Mouse (Mus musculus): ENCODE results near the gene Rnf39. TPM values are rescaled to one million over a fixed set of nuclear protein-coding genes. Genes with fewer than 3 reads are reported as not detected.
A peak's percentile ranks its signal among the peaks of the same experiment; 100 is the strongest.

Rnf39 gene
- polyA plus RNA-seq (2015; fragmentation: Nextera tagmentation; extraction: Ambion mirVana) = 0.78 and 0.80 TPM in 2 replicates

DNA sequence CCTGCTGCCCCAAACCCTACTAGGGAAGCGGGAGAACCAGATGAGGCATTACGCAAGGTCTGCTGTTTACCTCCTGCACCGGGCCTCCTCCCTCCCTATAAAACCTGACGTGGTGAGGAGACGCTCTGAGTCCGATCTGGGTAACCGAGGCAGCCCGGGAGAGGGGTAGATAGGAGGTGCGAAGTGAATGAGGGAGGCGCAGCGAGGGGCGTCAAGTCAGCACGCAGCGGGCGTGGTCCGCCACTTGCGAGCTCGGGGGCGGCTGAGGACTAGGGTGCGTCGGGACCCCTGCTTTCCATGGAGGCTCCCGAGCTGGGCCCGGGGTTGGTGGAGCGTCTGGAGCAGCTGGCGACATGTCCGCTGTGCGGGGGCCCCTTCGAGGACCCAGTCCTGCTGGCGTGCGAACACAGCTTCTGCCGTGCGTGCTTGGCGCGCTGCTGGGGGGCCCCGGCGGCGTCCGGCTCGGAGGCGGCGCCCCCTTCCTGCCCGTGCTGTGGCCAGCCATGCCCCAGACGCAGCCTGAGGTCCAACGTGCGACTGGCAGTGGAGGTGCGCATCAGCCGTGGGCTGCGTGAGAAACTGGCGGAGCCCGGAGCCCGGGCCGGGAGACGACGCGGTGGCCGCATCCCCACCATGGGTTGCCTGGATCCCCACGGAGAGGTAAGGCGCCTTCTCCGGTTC lies at the start of gene Rnf39:
Rnf39 (plus strand) TSS at position 128 of the 681 bp plus-strand sequence.
- Histone ChIP-seq H3K9me3 (no peaks in the 10 kb centered on the region), H3K4me1 (peaks cover 26% of the 10 kb centered on the region), H3K27me3 (peaks cover 59% of the 10 kb centered on the region), H3K27ac (replicated peaks) (no peak within 1 kb of the TSS), H3K9ac (replicated peaks) (peak within 1 kb of the TSS; percentile 42), H3K36me3 (no peaks in the 10 kb centered on the region), H3K4me2 (replicated peaks) (peak within 1 kb of the TSS; percentile 63), H3K4me3 (peak within 1 kb of the TSS; percentile 39)
- 3% methylated on average over 59 of the region's 59 CpGs for WGBS
- ATAC-seq (replicated peaks) = 0 out of 2 replicates have a peak, but pooled peaks have one; percentile 5

DNA sequence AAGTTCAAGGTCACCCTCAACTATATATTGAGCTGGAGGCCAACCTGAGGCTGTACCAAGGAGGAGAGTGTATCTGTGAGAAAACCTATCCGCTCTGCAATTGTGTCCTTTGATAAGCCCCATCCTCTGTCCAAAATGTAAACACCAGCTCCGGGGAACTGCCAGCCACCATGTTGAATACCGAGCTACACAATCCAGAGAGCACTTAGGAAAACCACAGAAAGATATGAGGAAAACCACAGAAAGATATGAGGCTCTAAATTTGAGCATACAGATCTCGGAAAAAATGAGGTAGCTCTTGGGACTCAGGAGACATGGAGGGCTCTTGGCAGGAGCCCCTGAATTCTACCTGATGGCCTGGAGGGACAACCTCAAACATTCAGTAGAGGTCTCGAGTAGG lies 49.3 kb upstream of the Rnf39 start:
- Histone ChIP-seq H3K4me2 (replicated peaks) (no peak overlapping the region), H3K9ac (replicated peaks) (no peak overlapping the region), H3K4me3 (no peak overlapping the region), H3K27ac (replicated peaks) (no peak overlapping the region), H3K36me3 (no peaks in the 10 kb centered on the region), H3K9me3 (no peaks in the 10 kb centered on the region), H3K27me3 (no peaks in the 10 kb centered on the region; the same call in 1 of the 2 replicates), H3K4me1 (no peaks in the 10 kb centered on the region)
- whole genome bisulfite sequencing = 82% methylated on average over 5 of the region's 5 CpGs
- no peak for ATAC-seq (replicated peaks)

DNA sequence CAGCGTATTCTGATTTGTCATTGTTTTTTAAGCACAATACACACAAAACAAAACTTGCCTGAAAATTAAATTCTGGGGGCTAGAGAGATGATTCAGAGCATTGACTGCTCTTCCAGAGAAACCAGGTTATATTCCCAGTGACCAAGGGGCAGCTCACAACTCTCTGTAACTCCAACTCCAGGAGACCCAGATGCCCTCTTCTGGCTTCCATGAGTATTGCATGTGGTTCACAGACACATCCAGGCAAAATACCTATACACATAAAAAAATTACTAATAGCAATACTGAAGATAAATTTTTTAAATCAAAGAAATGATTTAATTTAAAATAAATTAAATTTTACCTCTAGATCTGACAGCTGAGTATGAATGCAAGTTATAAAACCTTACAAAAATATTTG lies 46.1 kb upstream of the Rnf39 start:
- 100% methylated on average over 1 of the region's 1 CpGs for WGBS
- H3K27ac ChIP-seq (replicated peaks) = no peak overlapping the region
- H3K4me2 ChIP-seq (replicated peaks) = no peak overlapping the region
- no peak overlapping the region for H3K4me3 ChIP-seq
- no peaks in the 10 kb centered on the region for H3K4me1 ChIP-seq
- H3K9me3 ChIP-seq = no peaks in the 10 kb centered on the region
- ATAC-seq (replicated peaks) = no peak
- H3K27me3 ChIP-seq = no peaks in the 10 kb centered on the region
- no peaks in the 10 kb centered on the region for H3K36me3 ChIP-seq
- H3K9ac ChIP-seq (replicated peaks) = no peak overlapping the region

DNA sequence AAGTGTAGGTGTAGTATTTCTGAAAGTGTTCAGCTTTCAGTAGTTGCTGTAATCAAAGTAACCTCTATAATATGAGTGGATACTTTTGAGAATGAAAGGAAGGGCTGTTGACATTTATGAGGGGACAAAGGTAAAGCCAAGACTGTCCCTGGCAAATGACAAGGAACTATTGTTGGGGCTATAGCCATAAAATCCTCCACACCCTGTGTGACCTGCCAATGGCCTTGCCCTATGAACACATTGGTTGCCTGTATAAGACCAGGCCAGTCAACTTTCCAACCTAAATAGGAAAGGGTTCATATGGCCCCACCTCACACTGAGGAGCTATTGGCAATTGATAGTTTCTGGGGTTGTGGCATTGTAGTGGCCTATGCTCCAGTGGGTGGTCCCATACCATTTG lies 45.7 kb upstream of the Rnf39 start:
- no peaks in the 10 kb centered on the region for H3K27me3 ChIP-seq
- no peaks in the 10 kb centered on the region for H3K9me3 ChIP-seq
- no peak overlapping the region for H3K9ac ChIP-seq (replicated peaks)
- H3K4me3 ChIP-seq = no peak overlapping the region
- H3K4me1 ChIP-seq = no peaks in the 10 kb centered on the region
- no peak overlapping the region for H3K4me2 ChIP-seq (replicated peaks)
- no peak for ATAC-seq (replicated peaks)
- no peak overlapping the region for H3K27ac ChIP-seq (replicated peaks)
- H3K36me3 ChIP-seq = no peaks in the 10 kb centered on the region

DNA sequence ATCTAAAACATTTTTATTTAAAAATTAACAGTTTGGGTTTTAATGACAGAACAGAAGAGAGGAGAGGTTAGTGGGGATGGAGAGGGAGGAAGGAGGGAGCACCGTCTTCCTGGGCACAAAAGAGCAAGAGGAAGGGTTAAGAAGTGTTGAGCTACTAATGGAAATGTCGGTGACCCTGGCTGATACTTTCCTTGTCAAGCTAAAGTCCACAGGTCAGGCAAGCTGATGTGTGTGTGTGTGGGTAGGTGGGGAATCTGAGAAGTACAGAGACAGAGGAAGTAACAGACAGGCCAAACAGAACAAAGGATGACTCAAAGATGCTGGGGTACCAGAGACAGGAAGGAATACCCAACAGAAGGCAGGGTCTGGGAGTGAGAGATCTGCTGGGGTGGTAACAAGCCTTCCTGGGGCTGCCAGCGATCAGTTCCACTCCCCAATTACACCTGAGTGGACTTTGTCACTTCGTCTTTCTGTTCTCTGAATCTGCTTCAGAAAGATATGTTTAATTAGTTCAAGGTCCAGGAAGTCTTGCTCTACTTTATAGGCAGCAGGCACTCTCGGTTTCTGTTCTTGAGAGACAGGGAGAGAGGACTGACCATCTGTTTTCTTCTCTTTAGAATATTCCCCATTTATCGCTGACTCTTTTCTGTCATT lies 45.0 kb upstream of the Rnf39 start, which contains the start of gene Trim31:
Trim31 (plus strand) TSS at position 567 of the 654 bp plus-strand sequence.
- Histone ChIP-seq H3K36me3 (no peaks in the 10 kb centered on the region), H3K4me3 (no peak within 1 kb of the TSS), H3K4me2 (replicated peaks) (no peak within 1 kb of the TSS), H3K9ac (replicated peaks) (no peak within 1 kb of the TSS), H3K9me3 (no peaks in the 10 kb centered on the region), H3K27ac (replicated peaks) (no peak within 1 kb of the TSS), H3K27me3 (no peaks in the 10 kb centered on the region), H3K4me1 (no peaks in the 10 kb centered on the region)
- ATAC-seq (replicated peaks) = no peak
- WGBS = 72% methylated on average over 6 of the region's 6 CpGs

DNA sequence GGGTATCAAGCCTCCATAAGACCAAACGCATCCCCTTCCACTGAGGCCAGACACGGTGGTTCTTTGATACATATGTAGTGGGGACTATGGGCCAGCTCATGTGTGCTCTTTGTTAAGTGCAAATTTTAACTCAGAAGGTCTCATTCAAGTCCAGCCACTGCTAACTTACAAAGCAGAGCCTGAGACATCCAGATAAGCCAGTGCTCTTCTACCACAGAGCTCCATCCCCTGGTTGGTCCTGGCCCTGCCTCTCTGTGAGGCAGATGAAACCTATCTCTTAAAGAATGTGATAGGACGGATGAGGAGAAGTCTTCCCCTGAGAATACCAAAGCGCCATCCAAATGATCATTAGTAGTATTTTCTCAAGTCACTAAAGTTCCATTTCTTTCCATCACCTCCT lies 43.3 kb upstream of the Rnf39 start:
- no peaks in the 10 kb centered on the region for H3K9me3 ChIP-seq
- H3K36me3 ChIP-seq = no peaks in the 10 kb centered on the region
- no peaks in the 10 kb centered on the region for H3K4me1 ChIP-seq
- no peak overlapping the region for H3K9ac ChIP-seq (replicated peaks)
- H3K27me3 ChIP-seq = no peaks in the 10 kb centered on the region
- ATAC-seq (replicated peaks) = no peak
- H3K4me3 ChIP-seq = no peak overlapping the region
- WGBS = 88% methylated on average over 4 of the region's 4 CpGs
- H3K27ac ChIP-seq (replicated peaks) = no peak overlapping the region
- no peak overlapping the region for H3K4me2 ChIP-seq (replicated peaks)

DNA sequence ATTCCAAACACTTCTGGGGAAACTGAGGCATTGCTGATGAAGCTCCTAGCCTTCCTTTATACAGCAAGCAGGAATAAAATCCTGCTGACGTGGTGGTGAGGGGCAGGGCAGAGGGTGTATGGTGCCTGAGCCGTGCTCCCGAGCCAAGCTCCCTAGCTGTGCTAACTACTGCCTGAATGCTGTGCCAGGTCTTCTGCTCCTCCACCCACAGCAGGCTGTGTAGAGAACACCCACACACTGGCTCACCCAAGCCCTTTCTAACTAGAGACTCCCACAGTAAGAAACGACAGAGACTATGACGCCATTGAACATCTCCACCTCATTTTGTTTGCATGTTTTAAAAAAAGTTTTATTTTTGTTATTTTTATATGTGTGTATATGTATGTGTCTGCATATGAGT lies 42.7 kb upstream of the Rnf39 start:
- no peak for ATAC-seq (replicated peaks)
- H3K4me1 ChIP-seq = no peaks in the 10 kb centered on the region
- no peaks in the 10 kb centered on the region for H3K9me3 ChIP-seq
- H3K27ac ChIP-seq (replicated peaks) = no peak overlapping the region
- H3K27me3 ChIP-seq = no peaks in the 10 kb centered on the region
- WGBS = 83% methylated on average over 5 of the region's 5 CpGs
- no peak overlapping the region for H3K4me3 ChIP-seq
- H3K9ac ChIP-seq (replicated peaks) = no peak overlapping the region
- no peak overlapping the region for H3K4me2 ChIP-seq (replicated peaks)
- no peaks in the 10 kb centered on the region for H3K36me3 ChIP-seq

DNA sequence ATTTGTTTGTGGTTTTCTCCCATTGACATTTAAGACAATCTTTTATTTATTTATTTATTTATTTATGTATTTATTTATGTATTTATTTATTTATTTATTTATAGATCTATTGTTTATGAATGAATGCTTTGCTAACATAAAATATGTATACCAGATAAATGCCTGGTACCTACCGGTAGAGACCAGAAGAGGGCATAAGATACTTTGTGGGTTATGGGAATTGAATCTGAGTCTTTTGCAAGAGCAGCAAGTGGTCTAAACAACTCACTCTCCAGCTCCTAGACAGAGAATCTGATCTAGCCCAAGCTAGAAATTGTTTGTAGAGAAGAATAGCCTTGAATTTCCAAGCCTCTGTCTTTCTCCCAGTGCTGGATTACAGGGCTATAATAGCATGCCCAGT lies 42.0 kb upstream of the Rnf39 start:
- H3K27me3 ChIP-seq = no peaks in the 10 kb centered on the region
- ATAC-seq (replicated peaks) = no peak

DNA sequence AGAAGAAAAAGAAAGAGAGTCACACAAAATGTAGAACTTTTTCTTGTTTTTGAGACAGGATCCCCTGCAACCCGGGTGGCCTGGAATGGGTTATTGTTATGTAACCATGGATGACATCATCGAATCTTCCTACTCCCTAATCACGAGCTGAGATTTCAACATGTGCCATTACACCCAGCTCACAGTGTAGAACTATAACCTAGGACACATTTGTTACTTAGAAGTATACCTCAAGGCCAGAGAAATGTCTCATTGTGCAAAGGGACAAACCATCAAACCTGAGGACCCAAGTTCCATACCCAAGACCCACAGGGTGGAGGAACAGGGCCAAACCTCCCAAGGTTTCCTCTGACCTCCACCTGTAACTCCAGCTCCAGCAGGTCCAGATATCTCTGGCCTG lies 39.1 kb upstream of the Rnf39 start:
- Histone ChIP-seq H3K36me3 (no peaks in the 10 kb centered on the region), H3K9me3 (no peaks in the 10 kb centered on the region), H3K9ac (replicated peaks) (no peak overlapping the region), H3K4me2 (replicated peaks) (no peak overlapping the region), H3K4me3 (no peak overlapping the region), H3K27me3 (no peaks in the 10 kb centered on the region), H3K4me1 (no peaks in the 10 kb centered on the region), H3K27ac (replicated peaks) (no peak overlapping the region)
- 71% methylated on average over 3 of the region's 3 CpGs for WGBS
- no peak for ATAC-seq (replicated peaks)

More for the DNA sequence above, 42.0 kb upstream of the Rnf39 start:
- H3K4me3 ChIP-seq = no peak overlapping the region
- 40% methylated on average over 1 of the region's 1 CpGs for whole genome bisulfite sequencing
- no peaks in the 10 kb centered on the region for H3K9me3 ChIP-seq
- no peak overlapping the region for H3K4me2 ChIP-seq (replicated peaks)
- no peak overlapping the region for H3K27ac ChIP-seq (replicated peaks)
- H3K9ac ChIP-seq (replicated peaks) = no peak overlapping the region
- no peaks in the 10 kb centered on the region for H3K36me3 ChIP-seq
- H3K4me1 ChIP-seq = no peaks in the 10 kb centered on the region

DNA sequence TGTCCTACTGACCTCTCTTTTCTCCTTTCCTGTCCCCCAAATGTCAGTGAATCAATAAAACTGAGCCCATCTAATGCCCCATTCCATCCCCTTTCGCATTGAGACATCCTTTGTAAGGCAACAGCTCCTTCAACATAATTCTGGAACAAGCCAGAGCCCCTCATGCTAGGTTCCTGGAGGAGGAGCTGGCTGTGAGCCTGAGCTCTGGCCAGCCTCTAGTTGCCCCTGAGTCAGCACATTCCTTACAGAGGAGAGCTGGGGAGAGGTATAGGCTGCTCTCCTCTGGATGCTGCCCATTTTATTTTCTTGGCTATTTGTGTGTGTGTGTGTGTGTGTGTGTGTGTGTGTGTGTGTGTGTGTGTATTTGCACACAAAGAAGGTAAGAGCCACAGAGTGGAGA lies 34.5 kb upstream of the Rnf39 start:
- H3K4me3 ChIP-seq = no peak overlapping the region

DNA sequence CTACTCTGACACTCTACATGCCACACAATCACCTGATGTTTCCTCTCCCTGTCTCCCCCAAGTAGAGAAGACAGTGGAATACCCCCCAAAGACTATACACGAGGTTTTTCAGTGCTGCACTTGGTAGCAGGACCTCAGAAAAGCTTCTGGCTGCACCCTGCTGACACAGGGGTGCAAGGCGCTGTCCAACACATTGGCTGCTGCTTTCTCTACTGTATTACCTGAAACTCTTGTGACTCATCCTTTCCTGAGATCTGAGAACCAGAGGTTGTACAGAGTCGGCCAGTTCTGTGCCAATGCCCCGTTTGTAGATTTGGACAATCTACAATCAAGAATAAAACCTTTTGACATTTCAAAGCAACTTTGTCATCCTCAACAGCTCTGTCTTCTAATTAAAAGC lies 32.9 kb upstream of the Rnf39 start:
- H3K9me3 ChIP-seq = no peaks in the 10 kb centered on the region
- no peak overlapping the region for H3K4me3 ChIP-seq
- H3K27me3 ChIP-seq = no peaks in the 10 kb centered on the region
- H3K36me3 ChIP-seq = no peaks in the 10 kb centered on the region
- H3K27ac ChIP-seq (replicated peaks) = no peak overlapping the region
- ATAC-seq (replicated peaks) = no peak
- H3K4me1 ChIP-seq = no peaks in the 10 kb centered on the region
- no peak overlapping the region for H3K9ac ChIP-seq (replicated peaks)
- 67% methylated on average over 4 of the region's 4 CpGs for WGBS
- H3K4me2 ChIP-seq (replicated peaks) = no peak overlapping the region

More for the DNA sequence above, 34.5 kb upstream of the Rnf39 start:
- Histone ChIP-seq H3K9ac (replicated peaks) (no peak overlapping the region), H3K36me3 (no peaks in the 10 kb centered on the region), H3K27ac (replicated peaks) (no peak overlapping the region), H3K27me3 (no peaks in the 10 kb centered on the region), H3K4me1 (no peaks in the 10 kb centered on the region), H3K9me3 (no peaks in the 10 kb centered on the region), H3K4me2 (replicated peaks) (no peak overlapping the region)
- WGBS = 50% methylated on average over 1 of the region's 1 CpGs
- no peak for ATAC-seq (replicated peaks)

DNA sequence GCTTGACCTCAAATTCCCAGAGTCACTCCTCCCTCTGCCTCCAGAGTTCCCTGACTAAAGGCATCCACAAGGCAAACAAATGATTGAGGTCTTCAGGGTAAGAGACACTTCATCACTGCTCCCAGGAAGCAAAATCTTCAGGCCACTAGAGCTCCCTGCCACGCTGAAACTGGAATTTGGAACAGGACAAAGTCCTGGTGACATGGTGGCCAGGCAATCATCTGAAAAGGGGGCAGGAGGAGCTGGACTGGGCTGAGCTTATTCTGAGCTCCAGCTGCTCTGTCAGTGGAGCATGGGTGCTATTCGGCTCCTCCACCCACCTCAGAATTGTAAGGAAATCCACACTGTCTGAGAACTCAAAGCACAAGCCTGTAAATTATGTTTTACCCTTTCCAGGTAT lies 30.7 kb upstream of the Rnf39 start:
- no peak for ATAC-seq (replicated peaks)

More for the DNA sequence above, 30.7 kb upstream of the Rnf39 start:
- Histone ChIP-seq H3K4me3 (no peak overlapping the region), H3K4me2 (replicated peaks) (no peak overlapping the region), H3K27ac (replicated peaks) (no peak overlapping the region), H3K9ac (replicated peaks) (no peak overlapping the region), H3K4me1 (no peaks in the 10 kb centered on the region), H3K9me3 (no peaks in the 10 kb centered on the region), H3K27me3 (no peaks in the 10 kb centered on the region), H3K36me3 (no peaks in the 10 kb centered on the region)
- WGBS = 69% methylated on average over 2 of the region's 2 CpGs
